Mouse (Mus musculus) lung, adult 2 months (tissue): ENCODE measurements around the gene Psmb9. TPM values are rescaled to one million over a fixed set of nuclear protein-coding genes. Genes with fewer than 3 reads are reported as not detected.
A peak's percentile ranks its signal among the peaks of the same experiment; 100 is the strongest.
"Not testable (repeated sequence)": the region's sequence is repeated elsewhere in the genome, so short reads cannot be mapped to it uniquely, and the experiment has no call there.

ENCODE experiments used
- DNase-seq: peaks from one replicate; pipeline ENCODE4 v3.0.0; 2022
- H3K4me1 ChIP-seq: fragments of 200-500 bp; 2 replicates; pipeline ENCODE4 v1.6.1; 2011; ENCODE audit warnings: low read length; ENCODE audit not compliant: control insufficient read depth, insufficient read depth
- H3K4me3 ChIP-seq: fragments of 200-500 bp; replicated peaks from 2 replicates; pipeline ENCODE3; 2011; ENCODE audit warnings: low read depth, mild to moderate bottlenecking, control low read depth, low read length; ENCODE audit errors: extremely low read depth
- CTCF ChIP-seq: fragments of 200-500 bp; IDR thresholded peaks from 2 replicates; pipeline ENCODE4 v1.5.1; 2011; ENCODE audit warnings: mild to moderate bottlenecking, low read length, control low read depth; ENCODE audit not compliant: insufficient read depth
- POLR2A ChIP-seq: fragments of 200-500 bp; IDR thresholded peaks from 2 replicates; pipeline ENCODE4 v1.6.1; 2011; ENCODE audit warnings: low read depth, mild to moderate bottlenecking, control low read depth, low read length, borderline replicate concordance; ENCODE audit errors: extremely low read depth
- WGBS: fragments of 180-500 bp; shearing (Covaris S2); methylation state at CpG from one replicate; pipeline ENCODE4 v1.1.7; 2018; 5-methylcytosine and 5-hydroxymethylcytosine counted together
- polyA plus RNA-seq: library from polyadenylated mRNA; depleted of rRNA; stranded (reverse); fragments of >200 nt; gene quantifications from 2 replicates; pipeline ENCODE4 v1.2.3, GENCODE M21; 2012; rRNA removed

Psmb9 gene
- 83.8 and 99.1 TPM in 2 replicates for polyA plus RNA-seq

DNA sequence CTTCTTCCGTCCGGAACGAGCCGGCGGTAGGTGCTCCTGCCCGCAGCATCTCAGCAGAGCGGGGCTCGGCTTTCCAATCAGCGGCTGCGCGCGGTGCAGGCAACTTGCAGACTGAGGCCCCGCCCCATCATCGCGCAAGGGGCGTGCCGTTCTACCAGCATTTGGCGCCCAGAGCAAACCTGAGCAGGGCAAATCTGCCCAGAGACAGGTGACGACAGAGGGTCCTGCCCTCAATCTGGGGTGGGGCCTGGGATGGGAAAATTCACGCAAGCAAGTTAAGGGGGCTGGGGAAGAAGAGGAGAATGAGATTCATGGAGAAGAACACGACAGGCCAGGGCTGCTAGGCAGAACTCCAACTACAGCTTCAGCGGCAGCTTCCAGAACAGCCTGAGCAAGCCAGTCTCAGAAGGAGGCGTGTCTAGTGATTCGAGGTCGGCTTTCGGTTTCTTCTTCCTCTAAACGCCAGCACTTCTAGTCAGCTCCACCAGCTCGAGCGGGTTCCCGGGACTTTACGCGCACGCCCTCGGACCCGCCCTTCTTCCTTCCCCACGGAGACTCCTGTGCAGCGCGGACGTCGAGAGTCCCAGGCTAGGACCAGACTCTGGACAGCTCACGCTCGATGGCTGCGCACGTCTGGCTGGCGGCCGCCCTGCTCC, at the start of gene Psmb9, which contains the start of gene Tap1:
Gene Psmb9 (minus strand): TSS at position 504 of the 656 bp plus-strand sequence.
Gene Tap1 (plus strand): TSS at position 293 of the 656 bp plus-strand sequence.
- H3K4me3 ChIP-seq = peak within 1 kb of the TSS; percentile 85
- under 1% methylated on average over 46 of the region's 46 CpGs for WGBS
- TF ChIP-seq CTCF = no peak
- peak; percentile 73; the same call in 1 of the 2 replicates for TF ChIP-seq POLR2A
- DNase-seq = peak; percentile 99
- H3K4me1 ChIP-seq = peaks cover 11% of the 10 kb centered on the region

DNA sequence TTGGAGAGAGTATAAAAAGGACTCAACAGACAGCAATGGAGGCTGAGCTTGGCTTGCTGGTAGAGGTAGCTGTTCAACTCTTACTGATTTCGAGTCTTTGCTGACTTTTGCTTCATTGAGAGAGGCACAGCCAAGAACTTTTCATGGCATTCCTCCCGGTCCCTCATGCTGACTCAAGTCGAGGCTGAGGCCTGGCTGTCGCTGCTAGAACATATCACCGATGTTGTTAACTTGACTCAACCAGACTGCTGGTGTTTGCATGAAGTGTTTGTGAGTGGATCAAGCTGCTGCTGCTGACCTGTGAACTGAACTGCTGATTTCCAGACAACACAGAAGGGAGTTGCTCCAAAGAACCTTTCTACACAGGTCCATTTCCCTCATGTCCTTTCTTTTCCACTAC, 49.1 kb upstream of the Psmb9 start:
- no peak overlapping the region for H3K4me3 ChIP-seq
- no peak for DNase-seq
- 69% methylated on average over 5 of the region's 5 CpGs for WGBS
- no peak for TF ChIP-seq POLR2A
- TF ChIP-seq CTCF = no peak
- H3K4me1 ChIP-seq = peaks cover 6% of the 10 kb centered on the region; the same call in 1 of the 2 replicates

- WGBS = 20% methylated on average over 9 of the region's 9 CpGs
- Histone ChIP-seq H3K4me1 (peaks cover 6% of the 10 kb centered on the region; the same call in 1 of the 2 replicates), H3K4me3 (no peak overlapping the region)
- peak; percentile 76 for DNase-seq
- TF ChIP-seq CTCF (peak; percentile 96), POLR2A (no peak)
Observed at GRCm38 (mm10) chr17:34234926-34235325, 47.4 kb upstream of the Psmb9 start.

DNA sequence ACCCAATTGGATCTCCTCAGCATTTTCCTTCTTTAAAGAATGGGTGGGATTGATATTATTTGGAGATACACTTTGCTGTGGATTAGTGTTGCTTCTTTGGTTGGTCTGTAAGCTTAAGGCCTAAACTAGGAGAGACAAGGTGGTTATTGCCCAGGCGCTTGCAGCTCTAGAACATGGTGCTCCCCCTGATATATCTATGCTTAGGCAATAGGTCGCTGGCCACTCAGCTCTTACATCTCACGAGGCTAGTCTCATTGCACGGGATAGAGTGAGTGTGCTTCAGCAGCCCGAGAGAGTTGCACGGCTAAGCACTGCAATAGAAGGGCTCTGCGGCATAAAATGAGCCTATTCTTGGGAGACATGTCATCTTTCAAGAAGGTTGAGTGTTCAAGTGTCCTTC, 44.5 kb upstream of the Psmb9 start:
- not testable (repeated sequence) for H3K4me1 ChIP-seq, DNase-seq, H3K4me3 ChIP-seq
- WGBS = 89% methylated on average over 6 of the region's 7 CpGs

DNA sequence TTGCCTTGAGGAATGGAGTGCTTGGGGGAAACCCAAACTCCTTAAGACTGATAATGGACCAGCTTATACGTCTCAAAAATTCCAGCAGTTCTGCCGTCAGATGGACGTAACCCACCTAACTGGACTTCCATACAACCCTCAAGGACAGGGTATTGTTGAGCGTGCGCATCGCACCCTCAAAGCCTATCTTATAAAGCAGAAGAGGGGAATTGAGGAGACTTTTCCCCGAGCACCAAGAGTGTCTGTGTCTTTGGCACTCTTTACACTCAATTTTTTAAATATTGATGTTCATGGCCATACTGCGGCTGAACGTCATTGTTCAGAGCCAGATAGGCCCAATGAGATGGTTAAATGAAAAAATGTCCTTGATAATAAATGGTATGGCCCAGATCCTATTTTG, 43.4 kb upstream of the Psmb9 start:
- 95% methylated on average over 9 of the region's 9 CpGs for WGBS
- H3K4me3 ChIP-seq, H3K4me1 ChIP-seq, DNase-seq: not testable (repeated sequence)

- H3K4me3 ChIP-seq, DNase-seq: not testable (repeated sequence)
- 98% methylated on average over 17 of the region's 23 CpGs for WGBS
Observed at GRCm38 (mm10) chr17:34225911-34226310, 38.3 kb upstream of the Psmb9 start.

DNA sequence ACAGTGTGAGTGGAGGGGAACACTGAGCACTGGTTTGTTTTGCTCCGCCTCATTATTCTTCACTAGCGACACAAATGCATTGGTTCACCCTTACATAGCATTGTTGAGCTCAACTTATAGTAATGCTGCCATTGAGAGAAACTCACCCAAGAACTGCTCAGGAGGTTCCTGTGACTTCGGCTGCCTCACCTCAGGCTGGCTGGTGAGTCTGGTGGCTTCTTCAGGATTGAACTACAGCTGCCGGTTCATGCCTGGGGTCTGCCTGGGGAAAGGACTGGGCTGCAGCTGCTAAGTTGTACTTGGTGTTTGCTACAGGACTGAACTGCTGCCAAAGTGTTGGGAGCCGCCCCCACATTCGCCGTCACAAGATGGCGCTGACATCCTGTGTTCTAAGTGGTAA, 37.9 kb upstream of the Psmb9 start:
- H3K4me1 ChIP-seq = no peaks in the 10 kb centered on the region
- WGBS = 96% methylated on average over 8 of the region's 8 CpGs
- DNase-seq = no peak
- TF ChIP-seq CTCF (no peak), POLR2A (no peak)
- no peak overlapping the region for H3K4me3 ChIP-seq

More at GRCm38 (mm10) chr17:34225911-34226310, 38.3 kb upstream of the Psmb9 start:
- not testable (repeated sequence) for H3K4me1 ChIP-seq

GRCm38 (mm10) chr17:34224816-34225215, 37.3 kb upstream of the Psmb9 start:
- DNase-seq = no peak
- H3K4me3 ChIP-seq = no peak overlapping the region
- WGBS = 87% methylated on average over 3 of the region's 3 CpGs
- no peak for TF ChIP-seq CTCF
- no peak for TF ChIP-seq POLR2A
- no peaks in the 10 kb centered on the region for H3K4me1 ChIP-seq

GRCm38 (mm10) chr17:34220401-34220800, 32.8 kb upstream of the Psmb9 start:
- not testable (repeated sequence) for H3K4me1 ChIP-seq, DNase-seq, H3K4me3 ChIP-seq
- 93% methylated on average over 7 of the region's 16 CpGs for WGBS

GRCm38 (mm10) chr17:34219801-34220200, 32.2 kb upstream of the Psmb9 start:
- H3K4me1 ChIP-seq, DNase-seq, H3K4me3 ChIP-seq: not testable (repeated sequence)
- 99% methylated on average over 6 of the region's 7 CpGs for WGBS

GRCm38 (mm10) chr17:34219096-34219495, 31.5 kb upstream of the Psmb9 start:
- TF ChIP-seq CTCF = peak; percentile 68
- not testable (repeated sequence) for H3K4me3 ChIP-seq, H3K4me1 ChIP-seq
- peak; percentile 63 for DNase-seq
- WGBS = 82% methylated on average over 9 of the region's 11 CpGs
